11 mouse cellular contexts compared by ENCODE assay signal in the genomic region with DNA sequence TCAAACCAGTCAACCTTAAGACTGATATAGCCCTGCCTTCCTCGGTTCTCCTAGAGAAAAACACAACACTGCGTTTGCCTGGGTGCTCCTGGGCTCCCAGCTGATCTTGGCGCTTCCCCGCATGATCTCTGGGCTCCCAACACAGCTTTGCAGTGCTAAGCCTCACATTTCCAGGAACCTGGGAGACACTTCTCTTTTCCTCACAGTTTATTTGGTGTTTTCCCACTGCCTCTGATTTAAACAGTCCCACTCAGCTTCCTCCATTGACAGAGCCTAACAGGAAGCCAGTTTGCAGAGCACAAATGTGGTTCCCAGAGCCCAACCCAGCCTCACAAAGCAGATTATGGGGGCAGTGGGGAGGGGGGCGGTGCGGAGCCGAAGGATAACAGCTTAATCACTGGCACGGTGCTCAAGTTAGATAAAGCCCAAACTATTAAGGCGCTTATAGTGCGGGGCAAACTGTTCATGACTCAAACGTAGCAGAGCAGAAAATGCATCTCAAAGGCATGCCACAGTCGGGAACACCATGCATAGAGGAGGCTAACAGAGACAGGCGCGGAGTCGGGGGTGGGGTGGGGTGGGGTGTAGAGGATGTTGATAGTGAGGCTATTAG. TPM values are rescaled to one million over a fixed set of nuclear protein-coding genes. Genes with fewer than 3 reads are reported as not detected.
DNase-seq lines count a peak whose midpoint lies in the region; ATAC-seq and TF ChIP-seq lines count a peak whose summit lies in the region.
"Had no signal": no experiment of that assay in that cellular context is flagged by ENCODE, and none has a peak within 500 bp of the region (broad histone marks: within the 10 kb centered on the region; RNA-seq: fewer than 3 reads in every experiment).

No protein-coding gene starts in this region.

- no peak for ATAC-seq in hindbrain, embryonic 13.5 days (ENCODE audit: low FRiP score)
- no peak for ATAC-seq in hindbrain, embryonic 11.5 days (ENCODE audit: low FRiP score)
- peak; percentile 31 for ATAC-seq in intestine, embryonic 15.5 days
- ATAC-seq in monocyte, adult 5-6 weeks (replicated peaks; ENCODE audit: insufficient number of reproducible peaks, low FRiP score, low TSS enrichment, poor library complexity, severe bottlenecking): no peak

- H3K9ac ChIP-seq in hindbrain, embryonic 13.5 days: peak overlapping the region; percentile 11; the same call in 1 of the 2 replicates
- no peak overlapping the region for H3K9ac ChIP-seq in hindbrain, embryonic 11.5 days (ENCODE audit: low read depth, low read length)
- H3K9ac ChIP-seq in intestine, embryonic 15.5 days: no peak overlapping the region

- peaks cover 9% of the 10 kb centered on the region for H3K4me1 ChIP-seq in hindbrain, embryonic 13.5 days (replicated peaks)
- no peaks in the 10 kb centered on the region for H3K4me1 ChIP-seq in hindbrain, embryonic 11.5 days (replicated peaks; ENCODE audit: control insufficient read depth, insufficient read depth, low read length)
- peaks cover 5% of the 10 kb centered on the region for H3K4me1 ChIP-seq in intestine, embryonic 15.5 days (replicated peaks)
- H3K4me1 ChIP-seq in olfactory bulb, adult 2 months (ENCODE audit: control insufficient read depth, insufficient read depth, low read length): peaks cover 18% of the 10 kb centered on the region

- H3K27ac ChIP-seq in hindbrain, embryonic 13.5 days: no peak overlapping the region
- no peak overlapping the region for H3K27ac ChIP-seq in hindbrain, embryonic 11.5 days (ENCODE audit: low read depth, low read length)
- no peak overlapping the region for H3K27ac ChIP-seq in intestine, embryonic 15.5 days
- H3K27ac ChIP-seq in olfactory bulb, adult 2 months (ENCODE audit: insufficient read depth, low read depth, low read length): peak overlapping the region; percentile 69

- no peak for TF ChIP-seq CTCF in olfactory bulb, adult 2 months (IDR thresholded peaks at IDR 0.05; ENCODE audit: insufficient read depth, low read depth, low read length)

- no peaks in the 10 kb centered on the region for H3K36me3 ChIP-seq in hindbrain, embryonic 13.5 days
- H3K36me3 ChIP-seq in hindbrain, embryonic 11.5 days (ENCODE audit: control insufficient read depth, insufficient read depth, low read length): no peaks in the 10 kb centered on the region
- H3K36me3 ChIP-seq in intestine, embryonic 15.5 days: no peaks in the 10 kb centered on the region

- no peak for DNase-seq in hindbrain, embryonic 11.5 days (ENCODE audit: low spot score)
- peak; percentile 22 for DNase-seq in embryo, embryonic 11 days
- DNase-seq in gastrocnemius, postnatal 10 days: no peak
- no peak for DNase-seq in ovary, postnatal 10 days (ENCODE audit: low spot score)
- DNase-seq: cerebellum, postnatal 14 days had no signal

- no peak overlapping the region for H3K4me3 ChIP-seq in hindbrain, embryonic 13.5 days
- H3K4me3 ChIP-seq in hindbrain, embryonic 11.5 days (ENCODE audit: low read depth, low read length): no peak overlapping the region
- H3K4me3 ChIP-seq in intestine, embryonic 15.5 days (replicated peaks): no peak overlapping the region; the same call in 1 of the 2 replicates
- H3K4me3 ChIP-seq in olfactory bulb, adult 2 months (ENCODE audit: insufficient read depth, low read depth, low read length): no peak overlapping the region

- no peaks in the 10 kb centered on the region for H3K9me3 ChIP-seq in hindbrain, embryonic 13.5 days
- H3K9me3 ChIP-seq in hindbrain, embryonic 11.5 days (ENCODE audit: control insufficient read depth, low read length): no peaks in the 10 kb centered on the region
- H3K9me3 ChIP-seq in intestine, embryonic 15.5 days: no peaks in the 10 kb centered on the region

- H3K4me2 ChIP-seq in hindbrain, embryonic 13.5 days: peak overlapping the region; percentile 41
- no peak overlapping the region for H3K4me2 ChIP-seq in hindbrain, embryonic 11.5 days (replicated peaks; ENCODE audit: low read depth, low read length)
- H3K4me2 ChIP-seq in intestine, embryonic 15.5 days (replicated peaks): peak overlapping the region; percentile 48

- no peak for TF ChIP-seq POLR2A in olfactory bulb, adult 2 months (IDR thresholded peaks at IDR 0.05; ENCODE audit: insufficient read depth, low read depth, low read length)

- H3K27me3 ChIP-seq in hindbrain, embryonic 13.5 days: peaks cover 3% of the 10 kb centered on the region; the same call in 1 of the 2 replicates
- H3K27me3 ChIP-seq in hindbrain, embryonic 11.5 days (ENCODE audit: control insufficient read depth, insufficient read depth, low read length): no peaks in the 10 kb centered on the region
- no peaks in the 10 kb centered on the region for H3K27me3 ChIP-seq in intestine, embryonic 15.5 days (replicated peaks)

- WGBS in hindbrain, embryonic 13.5 days: 22% methylated on average over 15 of the region's 15 CpGs
- 28% methylated on average over 15 of the region's 15 CpGs for WGBS in hindbrain, embryonic 11.5 days
- 8% methylated on average over 15 of the region's 15 CpGs for WGBS in intestine, embryonic 15.5 days
- 6% methylated on average over 15 of the region's 15 CpGs for WGBS in olfactory bulb, adult 2 months

RNA-seq across cellular contexts. Expression of gene Hpcal4, which starts 20.6 kb away (rescaled TPM):
- polyA plus RNA-seq in hindbrain, embryonic 13.5 days (2015; fragmentation: Nextera tagmentation; extraction: Ambion mirVana): 14.9 and 18.8 TPM in 2 replicates
- polyA plus RNA-seq in hindbrain, embryonic 11.5 days (2014; fragmentation: Nextera tagmentation; extraction: Ambion mirVana): 1.1 and 1.5 TPM in 2 replicates
- 3.9 and 4.5 TPM in 2 replicates for polyA plus RNA-seq in intestine, embryonic 15.5 days (2015; fragmentation: Nextera tagmentation; extraction: Ambion mirVana)
- polyA plus RNA-seq in olfactory bulb, adult 2 months (2012; ENCODE audit: insufficient read depth, insufficient read length, low replicate concordance, missing spikeins): 61.6 TPM in 1 of 2 replicates, not detected in the other
- total RNA-seq in gastrocnemius, postnatal 10 days (2021): under 1 TPM; 0.38 to 0.59 TPM
- not detected in 3 replicates for total RNA-seq in monocyte, adult 5-6 weeks (2017)

RNA-seq across cellular contexts. Expression of gene Ppie, which starts 22.7 kb away (rescaled TPM):
- 60.9 and 64.8 TPM in 2 replicates for polyA plus RNA-seq in hindbrain, embryonic 13.5 days (2015; fragmentation: Nextera tagmentation; extraction: Ambion mirVana)
- polyA plus RNA-seq in hindbrain, embryonic 11.5 days (2014; fragmentation: Nextera tagmentation; extraction: Ambion mirVana): 106 and 112 TPM in 2 replicates
- polyA plus RNA-seq in intestine, embryonic 15.5 days (2015; fragmentation: Nextera tagmentation; extraction: Ambion mirVana): 86.6 and 93.3 TPM in 2 replicates
- not detected in 2 replicates for polyA plus RNA-seq in olfactory bulb, adult 2 months (2012; ENCODE audit: insufficient read depth, insufficient read length, low replicate concordance, missing spikeins)
- 10 to 100 TPM; 23.5 to 24.0 TPM for total RNA-seq in gastrocnemius, postnatal 10 days (2021)
- total RNA-seq in monocyte, adult 5-6 weeks (2017): 19.7 to 35.3 TPM (median 32.0 TPM) in 3 replicates

RNA-seq across cellular contexts. Expression of gene Nt5c1a, which starts 38.9 kb away (rescaled TPM):
- polyA plus RNA-seq in hindbrain, embryonic 13.5 days (2015; fragmentation: Nextera tagmentation; extraction: Ambion mirVana): not detected in 2 replicates
- not detected in 2 replicates for polyA plus RNA-seq in hindbrain, embryonic 11.5 days (2014; fragmentation: Nextera tagmentation; extraction: Ambion mirVana)
- polyA plus RNA-seq in intestine, embryonic 15.5 days (2015; fragmentation: Nextera tagmentation; extraction: Ambion mirVana): not detected in 2 replicates
- polyA plus RNA-seq in olfactory bulb, adult 2 months (2012; ENCODE audit: insufficient read depth, insufficient read length, low replicate concordance, missing spikeins): not detected in 2 replicates
- 10 to 100 TPM in 1 of 2 experiments, 1 to 10 TPM in 1; 9.9 to 10.7 TPM for total RNA-seq in gastrocnemius, postnatal 10 days (2021)
- total RNA-seq in monocyte, adult 5-6 weeks (2017): not detected in 3 replicates
- polyA plus RNA-seq: lung, embryonic 16.5 days; small intestine, adult 2 months had no signal

RNA-seq across cellular contexts. Expression of gene Oxct2b, which starts 46.3 kb away (rescaled TPM):
- polyA plus RNA-seq in hindbrain, embryonic 13.5 days (2015; fragmentation: Nextera tagmentation; extraction: Ambion mirVana): 0.21 and 0.40 TPM in 2 replicates
- 0.13 and 0.28 TPM in 2 replicates for polyA plus RNA-seq in hindbrain, embryonic 11.5 days (2014; fragmentation: Nextera tagmentation; extraction: Ambion mirVana)
- polyA plus RNA-seq in intestine, embryonic 15.5 days (2015; fragmentation: Nextera tagmentation; extraction: Ambion mirVana): 0.11 TPM in 1 of 2 replicates, not detected in the other
- not detected in 2 replicates for polyA plus RNA-seq in olfactory bulb, adult 2 months (2012; ENCODE audit: insufficient read depth, insufficient read length, low replicate concordance, missing spikeins)
- not detected for total RNA-seq in gastrocnemius, postnatal 10 days (2021)
- not detected in 3 replicates for total RNA-seq in monocyte, adult 5-6 weeks (2017)
- polyA plus RNA-seq: lung, embryonic 16.5 days had no signal

RNA-seq across cellular contexts. Expression of gene Bmp8b, which starts 57.4 kb away (rescaled TPM):
- polyA plus RNA-seq in hindbrain, embryonic 13.5 days (2015; fragmentation: Nextera tagmentation; extraction: Ambion mirVana): 0.22 TPM in 2 replicates
- 0.20 TPM in 1 of 2 replicates, not detected in the other for polyA plus RNA-seq in hindbrain, embryonic 11.5 days (2014; fragmentation: Nextera tagmentation; extraction: Ambion mirVana)
- 0.27 and 0.44 TPM in 2 replicates for polyA plus RNA-seq in intestine, embryonic 15.5 days (2015; fragmentation: Nextera tagmentation; extraction: Ambion mirVana)
- polyA plus RNA-seq in olfactory bulb, adult 2 months (2012; ENCODE audit: insufficient read depth, insufficient read length, low replicate concordance, missing spikeins): not detected in 2 replicates
- not detected for total RNA-seq in gastrocnemius, postnatal 10 days (2021)
- not detected in 3 replicates for total RNA-seq in monocyte, adult 5-6 weeks (2017)

Comparison
In these comparisons a context has a peak if more than half of its experiments do, and no peak if none do; other contexts are left out.
1. RNA of gene Ppie, which starts 22.7 kb away (polyA plus RNA-seq): 106 to 112 TPM in hindbrain, embryonic 11.5 days, 86.6 to 93.3 TPM in intestine, embryonic 15.5 days and 60.9 to 64.8 TPM in hindbrain, embryonic 13.5 days; not detected in olfactory bulb, adult 2 months; every median in the first group is over 10 times any median in the second.